Mouse (Mus musculus) right cerebral cortex, adult 18-20 months (tissue): ENCODE measurements at regions not wholly inside any gene's neighbourhood (a gene's known extent, or its start where the extent isn't known, plus 50 kb on each side); places are given as distances from the start of the nearest gene placed in this dataset.

Source experiments
- DNase-seq: peaks from one replicate; pipeline ENCODE4 v3.0.0; 2022; ENCODE audit warnings: mixed read lengths

- DNase-seq, result no peak
These were observed 231.9 kb downstream of the 4933412E24Rik start for GRCm38 (mm10) chr15:59784556-59784929.

GRCm38 (mm10) chr15:59783782-59784555 is 232.4 kb downstream of the 4933412E24Rik start:
- no peak for DNase-seq

DNA sequence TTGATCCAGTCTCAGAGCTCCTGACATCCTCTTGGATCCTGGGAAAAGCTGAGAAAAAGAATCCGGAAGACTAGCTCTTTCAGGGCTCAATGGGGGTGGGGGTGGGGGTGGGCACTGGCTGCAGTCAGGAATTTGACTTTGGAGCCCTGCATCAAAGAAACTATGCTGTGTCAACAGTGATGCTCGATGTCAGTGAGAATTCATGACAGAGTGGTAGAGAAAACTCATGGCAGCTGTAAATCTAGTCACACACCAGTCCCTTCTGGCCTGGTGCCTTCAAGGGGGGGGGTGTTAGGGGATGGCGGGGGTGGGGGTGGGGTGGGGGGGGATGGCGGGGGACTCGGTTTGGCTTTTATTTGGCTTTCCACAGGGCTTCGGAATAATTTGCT is 233.0 kb downstream of the 4933412E24Rik start:
- DNase-seq, result no peak

DNA sequence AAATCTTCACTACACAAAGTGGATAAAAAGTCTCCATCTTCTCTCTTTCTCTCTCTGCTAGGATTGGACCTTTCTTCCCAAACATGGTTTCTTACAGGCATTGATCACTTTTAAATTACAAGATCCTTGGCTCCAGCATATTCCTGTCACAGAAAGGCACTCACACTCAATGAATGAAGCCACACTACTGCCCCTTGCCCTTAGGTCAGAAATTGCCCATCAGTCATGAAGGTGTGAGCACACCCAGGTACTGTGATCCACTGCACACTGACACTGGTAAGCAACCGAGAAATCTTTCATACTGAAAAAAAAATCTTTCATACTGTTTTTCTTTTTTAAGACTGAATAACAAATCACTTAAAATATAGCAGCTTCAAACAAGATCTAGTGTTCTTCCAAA is 235.9 kb downstream of the 4933412E24Rik start:
- DNase-seq, result no peak

- DNase-seq, result peak; percentile 29
These were observed 239.0 kb downstream of the 4933412E24Rik start for GRCm38 (mm10) chr15:59777307-59777871.

DNA sequence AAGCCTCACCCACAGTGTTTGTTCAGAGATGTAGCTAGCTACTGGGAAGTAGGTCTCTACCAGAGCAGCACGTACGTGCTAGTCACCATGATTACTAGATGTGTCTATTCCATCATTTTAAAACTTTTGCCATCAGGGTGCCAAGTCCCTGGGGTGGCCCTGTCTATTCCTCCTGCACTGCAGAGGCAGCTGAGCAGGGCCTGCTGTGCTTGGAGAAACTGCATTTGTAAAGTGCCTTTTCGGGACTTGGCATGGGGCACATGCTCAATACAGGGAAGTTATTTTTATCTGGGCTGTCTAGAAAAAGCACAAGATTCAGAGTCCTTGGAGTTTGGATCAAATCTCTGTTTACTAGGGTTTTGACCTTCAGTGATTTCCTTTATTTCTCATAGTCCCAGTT is 240.6 kb downstream of the 4933412E24Rik start:
- no peak for DNase-seq

- no peak for DNase-seq
These were observed 242.4 kb downstream of the 4933412E24Rik start for GRCm38 (mm10) chr15:59773983-59774382.

DNA sequence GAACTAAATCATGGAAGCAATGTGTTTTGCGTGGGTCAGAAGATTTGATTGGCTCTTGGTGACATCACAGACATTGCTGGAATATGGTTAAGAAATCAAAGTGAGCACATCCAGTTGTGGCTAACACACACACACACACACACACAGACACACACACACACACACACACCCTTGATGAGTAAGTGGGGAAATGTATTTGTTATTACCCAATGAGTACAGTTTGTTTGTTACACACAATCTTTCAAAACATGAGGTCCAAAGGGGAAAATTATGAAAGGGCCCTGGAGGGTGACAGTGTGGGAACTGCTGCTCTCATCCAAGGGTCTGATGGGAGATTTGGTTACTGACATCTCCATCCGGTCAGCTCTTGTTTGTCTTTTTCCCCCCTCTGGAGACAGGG is 243.8 kb downstream of the 4933412E24Rik start:
- DNase-seq, result no peak

DNA sequence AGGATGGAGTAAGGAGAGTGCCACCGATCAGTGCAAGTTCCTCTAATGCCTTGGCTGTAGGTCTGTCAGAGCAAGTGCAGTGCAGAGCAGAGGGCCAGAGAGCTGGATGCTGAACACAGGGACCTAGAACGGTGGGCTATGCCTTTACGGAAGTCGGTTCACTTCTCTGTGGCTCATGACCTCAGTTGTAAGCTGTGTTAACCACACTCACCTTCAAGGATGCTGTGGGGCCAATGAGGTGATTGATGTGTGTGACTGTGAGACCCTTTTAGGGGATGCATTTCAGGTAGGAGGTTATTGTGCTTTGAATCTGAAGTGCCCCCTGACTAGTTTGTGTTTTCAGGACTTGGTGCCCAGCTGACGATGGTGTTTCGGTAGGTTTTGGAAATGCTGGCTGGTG is 254.4 kb downstream of the 4933412E24Rik start:
- DNase-seq, result no peak

GRCm38 (mm10) chr15:59760490-59760889 is 255.9 kb downstream of the 4933412E24Rik start:
- no peak for DNase-seq

DNA sequence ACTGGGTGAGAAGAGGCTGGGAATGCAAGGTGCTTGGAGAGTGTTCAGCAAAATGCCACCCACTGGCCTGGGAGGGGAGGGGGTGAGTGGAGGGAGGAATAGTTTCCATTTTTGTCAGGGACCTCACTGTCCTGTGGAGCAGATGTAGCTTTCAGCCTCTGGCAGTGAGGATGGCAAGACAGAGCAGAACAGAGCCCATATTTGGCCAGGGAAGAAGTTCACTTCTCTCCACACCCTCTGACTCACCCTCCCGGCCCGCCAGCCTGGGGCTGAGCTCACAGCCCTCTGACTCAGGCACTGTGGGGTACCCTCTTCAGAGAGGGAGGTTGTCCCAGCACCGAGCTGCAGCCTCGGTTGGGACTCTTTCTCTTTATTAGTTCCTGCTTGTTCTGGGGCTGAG is 256.8 kb downstream of the 4933412E24Rik start:
- DNase-seq, result no peak

- DNase-seq, result no peak
These were observed 257.4 kb downstream of the 4933412E24Rik start for GRCm38 (mm10) chr15:59758971-59759370.

DNA sequence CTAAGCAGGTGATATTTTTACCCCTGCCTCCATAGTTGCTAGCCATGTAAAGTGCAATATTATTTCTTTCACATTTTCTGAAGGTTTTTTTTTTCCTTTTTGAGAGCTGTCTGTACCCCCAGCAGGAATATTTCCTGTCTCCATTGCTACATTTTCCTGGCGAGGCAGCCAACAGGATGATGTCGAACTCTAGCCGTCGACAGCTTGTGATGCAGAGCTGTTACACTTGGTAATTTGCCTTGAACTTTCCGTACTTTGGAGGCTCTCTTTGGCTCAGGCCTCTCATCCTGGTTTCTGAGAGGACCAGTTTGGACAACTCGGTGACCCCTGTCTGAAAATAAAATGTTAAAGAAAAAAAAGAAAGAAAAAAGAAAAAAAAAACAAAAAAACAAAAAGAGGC is 260.3 kb downstream of the 4933412E24Rik start:
- DNase-seq, result no peak

DNA sequence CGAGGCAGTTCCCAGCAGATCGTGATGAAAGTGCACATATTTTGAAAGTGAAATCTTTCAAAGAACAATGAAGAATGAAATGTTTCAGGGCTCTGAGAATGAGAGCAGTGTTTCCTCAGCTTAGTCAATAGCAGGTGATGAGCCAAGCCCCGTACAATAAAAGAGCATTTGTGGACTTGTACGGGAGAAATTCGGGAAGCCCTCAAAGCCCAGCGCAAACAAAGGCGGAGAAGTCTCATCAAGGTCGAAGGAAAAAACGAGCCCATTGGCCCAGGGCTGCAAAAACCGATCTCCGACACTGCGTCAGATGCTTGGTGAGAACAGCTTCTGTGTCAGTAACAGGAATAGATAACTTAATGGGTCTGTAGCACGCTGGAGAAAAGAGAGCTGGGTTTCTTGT is 261.5 kb downstream of the 4933412E24Rik start:
- no peak for DNase-seq

GRCm38 (mm10) chr15:59752277-59752676 is 264.1 kb downstream of the 4933412E24Rik start:
- DNase-seq, result no peak

DNA sequence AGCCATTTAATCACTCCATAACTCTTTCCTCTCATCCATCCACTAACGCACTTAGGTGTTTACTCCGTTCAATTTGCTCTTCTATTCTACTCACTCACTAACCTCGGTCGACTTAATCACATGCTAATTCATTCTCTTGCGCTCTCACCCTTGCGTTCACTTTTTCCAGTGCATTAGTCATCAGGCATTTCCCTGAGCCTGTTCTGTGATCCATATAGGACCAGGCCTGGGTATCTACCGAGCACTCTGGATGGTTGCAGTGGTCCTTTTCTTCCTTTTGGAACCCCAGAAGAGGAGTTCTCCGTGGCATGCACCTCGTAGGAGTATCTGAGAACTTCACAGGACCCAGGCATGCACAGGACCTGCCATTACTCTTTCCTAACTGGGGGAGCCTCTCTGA is 270.1 kb downstream of the 4933412E24Rik start:
- DNase-seq, result no peak

DNA sequence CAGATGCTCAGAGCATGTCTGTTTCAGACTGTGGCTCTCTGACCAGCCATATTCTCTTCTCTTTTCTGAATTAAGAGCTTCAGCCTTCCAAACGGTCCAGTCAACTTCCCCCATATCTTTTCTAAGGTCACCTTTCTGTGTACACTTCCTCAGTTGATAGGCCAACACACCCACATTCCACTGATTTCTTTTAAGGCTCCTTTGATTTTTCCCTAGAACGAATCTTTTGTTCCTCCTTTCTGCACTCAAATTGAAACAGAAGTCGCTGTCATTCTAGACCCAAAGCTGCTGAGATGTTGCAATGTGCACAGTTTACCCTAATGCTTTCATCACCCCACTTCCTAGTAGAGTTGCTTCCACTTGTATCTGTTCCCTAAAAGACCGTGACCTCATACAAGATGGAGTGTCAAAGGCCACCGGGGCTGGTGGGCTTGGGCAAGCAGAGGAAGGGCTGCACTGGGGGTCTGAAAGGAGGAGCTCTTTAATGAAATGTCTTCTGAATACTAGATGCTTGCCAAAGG is 271.9 kb downstream of the 4933412E24Rik start:
- no peak for DNase-seq

DNA sequence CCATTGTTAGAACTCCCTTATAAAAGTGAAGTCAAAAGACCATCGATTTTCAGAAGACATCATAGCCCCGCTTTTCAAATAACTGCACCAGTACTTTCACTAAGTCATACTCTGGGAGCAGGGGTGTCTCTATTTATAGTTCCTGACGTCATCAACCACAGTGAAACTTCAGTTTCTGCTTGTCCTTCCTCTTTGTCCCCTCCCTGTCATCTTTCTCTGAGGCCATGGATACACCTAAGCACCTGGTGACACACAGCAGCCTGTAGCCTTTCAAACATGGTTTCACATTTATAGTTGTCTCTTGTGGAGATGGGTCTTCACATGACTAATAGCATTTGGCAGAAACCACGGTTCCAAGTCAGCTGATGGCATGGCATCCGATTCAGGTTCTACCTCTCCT is 277.2 kb downstream of the 4933412E24Rik start:
- no peak for DNase-seq

GRCm38 (mm10) chr15:59737247-59737646 is 279.2 kb downstream of the 4933412E24Rik start:
- no peak for DNase-seq

DNA sequence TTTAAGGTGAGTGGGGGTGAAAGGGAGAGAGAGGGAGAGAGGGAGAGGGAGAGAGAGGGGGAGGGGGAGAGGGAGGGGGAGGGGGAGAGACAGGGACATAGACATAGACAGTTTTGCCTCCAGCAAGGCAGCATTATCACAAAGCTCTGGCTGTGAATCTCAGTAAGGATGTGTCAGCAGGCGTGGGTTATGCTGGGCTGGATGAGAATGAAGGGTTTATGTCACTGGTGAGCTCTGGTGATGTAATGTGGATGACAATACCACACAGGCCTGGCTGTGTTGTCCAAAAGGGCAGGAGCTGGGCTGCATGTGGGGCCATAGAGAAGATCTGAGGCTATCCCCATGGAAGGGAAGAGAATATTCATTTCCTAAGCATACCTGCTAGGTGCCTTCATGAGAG is 282.0 kb downstream of the 4933412E24Rik start:
- no peak for DNase-seq

- no peak for DNase-seq
These were observed 282.5 kb downstream of the 4933412E24Rik start for GRCm38 (mm10) chr15:59733932-59734331.

GRCm38 (mm10) chr15:59733031-59733810 is 283.2 kb downstream of the 4933412E24Rik start:
- DNase-seq, result no peak

DNA sequence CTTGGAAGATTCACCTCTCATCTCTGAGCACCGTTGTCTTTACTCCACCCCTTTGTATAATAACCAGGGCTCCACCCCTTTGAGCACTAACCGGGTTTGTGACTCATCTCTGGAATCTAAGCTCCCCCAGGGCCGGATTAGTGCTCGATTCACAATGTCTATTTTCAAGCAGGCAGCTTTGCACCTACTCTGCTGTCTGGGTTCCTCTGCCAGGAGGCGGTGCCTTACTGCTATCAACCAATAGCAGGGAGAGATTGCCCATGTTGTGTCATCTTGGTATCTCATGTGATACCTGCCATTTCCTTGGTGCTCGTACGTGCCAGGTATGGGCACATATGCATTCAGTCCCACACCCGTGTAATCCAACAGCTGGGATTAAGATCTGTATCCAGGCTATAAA is 285.3 kb downstream of the 4933412E24Rik start:
- no peak for DNase-seq
